Mouse (Mus musculus) adrenal gland, postnatal 4 days (tissue): ENCODE data around the gene Ankrd34c. TPM values are rescaled to one million over a fixed set of nuclear protein-coding genes. Genes with fewer than 3 reads are reported as not detected.

ENCODE experiments used
- DNase-seq, 2 experiments: peaks; one replicate each; pipeline ENCODE4 v3.0.0; 2021 to 2022; ENCODE audit warnings: low spot score in 2 of 2, mixed read lengths in 2 of 2
- long read RNA-seq, 2 experiments: library from polyadenylated mRNA; stranded (forward); transcript quantifications; one replicate each; pipeline ENCODE4 v2.0.0; 2021
- total RNA-seq, 2 experiments: library from RNA; stranded (reverse); gene quantifications; 2 replicates each; pipeline ENCODE4 v1.2.3; 2021

Ankrd34c gene
- not detected for total RNA-seq
- long read RNA-seq, experiment 1: 0 reads
- long read RNA-seq, experiment 2: 0 reads

DNA sequence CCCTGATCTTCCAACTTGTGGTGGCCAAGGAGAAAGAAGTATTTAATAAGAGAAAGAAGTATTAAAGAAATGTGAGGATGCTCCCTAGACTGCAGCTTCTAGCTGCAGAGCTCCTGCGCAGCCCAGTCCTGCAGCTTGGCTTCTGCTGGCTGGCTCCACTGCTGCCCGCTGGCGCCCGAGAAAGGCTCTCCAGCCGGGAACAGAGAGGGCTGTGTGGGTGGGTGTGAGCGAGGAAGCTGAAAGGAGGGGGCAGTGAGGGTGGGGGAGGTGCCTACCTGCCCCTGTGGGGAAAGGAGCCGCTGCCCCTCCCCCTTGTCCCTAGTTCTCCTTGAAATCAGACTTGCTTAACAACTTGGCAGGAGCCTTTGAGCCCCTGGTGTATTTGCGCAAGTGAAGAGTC, at the start of gene Ankrd34c:
Gene Ankrd34c (minus strand): TSS at position 181 of the 400 bp plus-strand sequence.
- no peak for DNase-seq

DNA sequence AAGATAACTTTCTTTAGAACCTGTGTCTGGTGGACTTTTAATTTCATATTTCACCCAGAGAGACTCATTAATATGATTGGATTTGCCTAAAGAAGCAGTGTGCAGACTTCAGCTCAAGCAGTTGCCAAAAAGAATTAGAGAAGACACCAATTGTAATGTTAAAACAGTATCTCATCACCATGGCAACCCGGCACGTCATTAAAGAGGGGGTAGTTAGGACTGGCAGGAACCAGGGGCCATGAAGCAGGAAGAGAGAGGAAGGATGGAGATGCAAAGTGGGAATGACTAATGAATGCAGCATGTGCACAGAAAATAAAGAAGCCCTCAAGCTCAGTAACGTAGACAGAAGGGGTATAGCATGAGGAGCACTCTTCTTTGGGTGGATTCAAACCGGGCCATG, 49.3 kb upstream of the Ankrd34c start:
- no peak for DNase-seq

DNA sequence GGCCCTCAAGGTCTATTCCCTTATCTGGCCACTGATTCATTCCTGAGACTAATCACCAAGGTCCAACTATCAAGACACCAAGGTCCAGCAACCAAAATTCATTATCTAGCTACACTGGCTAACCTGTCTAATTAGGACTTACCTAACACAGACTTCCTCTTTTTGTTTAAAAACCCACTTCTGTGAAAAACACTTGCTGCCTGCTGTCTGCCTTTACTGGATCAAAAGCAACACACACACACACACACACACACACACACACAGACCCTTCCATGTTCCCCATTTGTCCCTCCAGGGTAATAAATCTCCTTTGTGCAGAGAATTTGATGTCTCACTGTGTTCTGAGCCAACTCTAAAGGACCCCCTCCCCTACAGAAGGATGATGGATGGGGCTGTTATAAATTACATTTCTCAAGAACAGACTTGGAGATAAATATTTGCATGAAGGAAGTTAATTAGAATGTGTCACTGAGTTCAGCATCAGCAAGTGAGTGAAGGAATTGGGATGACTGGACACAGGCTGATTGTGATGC, 43.2 kb upstream of the Ankrd34c start:
- DNase-seq: no peak

DNA sequence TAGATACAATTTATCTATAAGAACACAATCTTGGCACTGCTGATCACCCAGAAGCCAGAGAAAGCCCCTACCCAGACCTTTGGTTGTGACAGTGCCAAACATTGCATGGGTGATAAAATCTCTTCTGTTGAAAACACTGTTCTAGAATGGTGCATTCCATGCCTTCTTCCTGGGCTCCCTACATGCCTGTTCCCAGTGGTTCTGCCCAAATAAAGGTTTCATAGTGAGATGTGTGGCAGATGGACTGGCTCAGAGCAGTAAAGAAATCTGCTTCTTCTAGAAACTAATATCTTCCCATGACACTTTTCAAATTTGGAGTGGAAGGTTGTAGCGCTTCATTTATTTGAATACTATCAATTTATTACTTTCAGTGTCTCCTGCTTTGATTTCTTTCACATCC, 41.0 kb upstream of the Ankrd34c start:
- no peak for DNase-seq

DNA sequence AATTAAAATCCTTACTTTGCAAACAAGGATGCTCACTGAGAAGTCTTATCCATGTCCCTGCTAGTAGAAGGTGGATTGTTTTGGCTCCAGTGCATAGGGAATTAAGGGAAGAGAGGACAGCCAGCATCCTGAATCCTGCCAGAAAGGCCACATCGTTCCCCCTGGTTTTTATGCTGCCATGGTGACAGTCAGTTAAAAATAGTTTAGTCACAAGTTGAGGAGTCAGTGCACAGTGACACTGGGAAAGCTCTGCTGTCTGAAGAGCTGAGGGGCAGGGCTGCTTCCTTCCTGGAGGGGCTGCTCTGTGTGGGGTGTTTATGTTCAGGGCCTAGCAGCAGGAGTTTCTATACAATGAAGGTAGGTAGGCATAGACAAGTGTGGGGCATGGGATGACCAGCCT, 32.9 kb upstream of the Ankrd34c start:
- no peak for DNase-seq

DNA sequence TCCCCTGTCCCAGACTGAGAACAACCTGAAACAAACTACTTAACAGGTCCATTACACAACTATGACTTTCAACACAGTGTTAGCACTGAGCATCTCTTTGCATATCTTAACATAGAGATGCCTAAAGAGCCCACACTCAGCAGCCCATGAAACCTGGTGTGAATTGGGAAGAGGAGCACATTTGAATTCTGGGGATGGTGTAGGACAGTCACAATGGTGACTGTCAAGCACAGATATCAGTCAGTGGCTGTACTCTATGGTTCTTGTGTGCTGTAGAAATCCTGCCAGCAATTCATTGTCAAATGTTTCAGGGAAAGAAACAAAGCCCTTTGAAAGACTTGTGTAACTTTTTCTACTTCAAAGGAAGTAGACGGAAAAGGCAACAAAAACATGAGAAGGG, 23.7 kb upstream of the Ankrd34c start:
- no peak for DNase-seq

DNA sequence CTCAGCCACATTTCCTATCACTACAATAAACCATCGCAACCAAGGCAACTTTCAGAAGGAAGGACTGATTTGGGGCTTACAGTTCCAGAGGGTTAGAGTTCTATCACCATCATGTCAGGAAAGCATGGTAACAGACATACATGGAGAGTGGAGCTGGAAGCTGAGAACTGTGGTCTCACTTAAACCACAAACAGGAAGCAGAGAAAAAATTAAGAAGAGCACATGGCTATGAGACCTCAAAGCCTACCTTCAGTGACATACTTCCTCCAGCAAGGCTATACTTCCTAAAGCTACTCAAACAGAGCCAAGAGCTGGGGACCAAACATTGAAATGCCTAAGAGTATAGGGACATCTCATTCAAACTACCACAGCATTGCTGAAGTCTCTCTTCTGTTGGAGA, 20.3 kb upstream of the Ankrd34c start:
- DNase-seq: no peak

DNA sequence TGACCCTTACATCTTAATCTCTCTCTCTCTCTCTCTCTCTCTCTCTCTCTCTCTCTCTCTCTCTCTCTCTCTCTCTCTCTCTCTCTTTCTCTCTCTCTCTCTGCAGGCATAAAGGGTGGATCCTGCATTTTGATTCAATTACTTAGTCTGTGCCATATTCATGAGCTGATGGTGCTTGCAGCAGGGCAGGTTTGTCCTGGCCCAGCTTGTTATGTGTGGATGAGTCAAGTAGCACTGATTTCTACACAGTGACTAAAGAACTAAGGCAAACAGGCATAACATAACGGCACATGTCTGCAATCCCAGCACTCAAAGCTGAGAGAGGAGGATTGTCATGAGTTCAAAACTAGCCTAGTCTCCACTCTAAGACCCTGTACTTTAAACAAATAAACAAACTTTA, 19.9 kb upstream of the Ankrd34c start:
- no peak for DNase-seq

DNA sequence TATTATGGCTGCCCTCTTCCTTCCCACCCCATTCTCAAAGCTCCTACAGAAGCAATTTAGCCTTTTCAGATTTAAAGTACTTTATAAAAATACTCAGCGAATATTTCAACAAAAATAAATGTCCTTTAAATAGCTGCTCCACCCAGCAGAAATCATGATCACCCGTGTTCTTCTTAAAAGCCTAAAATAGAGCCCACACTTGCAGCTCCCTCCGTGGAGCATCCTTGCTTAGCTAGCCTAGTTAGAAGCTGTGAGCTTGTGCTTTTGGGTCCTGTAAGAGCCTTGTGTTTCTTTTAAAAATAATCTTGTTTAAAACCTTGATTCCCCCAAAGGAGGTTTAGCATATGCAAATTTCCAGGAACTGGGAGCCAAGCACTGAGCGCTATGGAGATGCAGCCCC, 19.3 kb upstream of the Ankrd34c start:
- no peak for DNase-seq

DNA sequence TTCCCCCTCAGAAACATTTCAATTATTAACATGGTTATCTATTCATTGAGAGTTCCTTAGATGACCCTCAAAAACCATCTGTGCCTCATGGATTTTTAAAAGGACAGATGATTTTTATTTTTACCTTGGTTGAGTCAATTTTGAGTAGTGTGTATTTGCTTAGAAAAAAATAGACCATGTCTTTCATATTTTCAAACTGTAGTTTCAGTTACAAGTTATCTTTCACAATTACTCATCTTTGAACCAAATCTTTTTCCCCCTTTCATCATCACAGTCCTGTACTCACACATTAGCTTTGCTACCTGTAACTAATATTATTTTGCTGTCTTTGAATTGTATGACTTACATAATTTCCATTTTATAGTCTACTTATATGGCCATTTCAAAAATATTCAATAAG, 1.8 kb upstream of the Ankrd34c start:
- DNase-seq: no peak

DNA sequence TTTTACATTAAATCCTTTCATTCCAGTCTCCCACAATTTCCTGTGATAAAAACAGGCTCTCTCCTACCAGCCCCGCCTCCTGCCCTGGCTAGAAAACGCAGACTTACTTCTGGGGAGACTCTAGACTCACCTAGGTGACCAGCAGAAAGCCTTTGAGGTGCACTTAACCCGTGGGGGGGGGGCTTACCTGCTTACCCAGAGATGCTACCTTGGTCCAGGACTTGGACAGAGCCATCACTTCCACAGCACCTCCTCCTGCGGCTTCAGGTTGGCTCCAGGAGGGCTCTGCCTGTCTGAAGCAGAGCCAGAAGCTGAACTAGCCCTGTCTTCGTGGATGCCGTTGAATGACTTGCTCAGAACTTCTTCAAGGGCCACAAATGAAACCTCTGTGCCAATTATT, 387 bp downstream of the Ankrd34c start:
- DNase-seq: no peak

DNA sequence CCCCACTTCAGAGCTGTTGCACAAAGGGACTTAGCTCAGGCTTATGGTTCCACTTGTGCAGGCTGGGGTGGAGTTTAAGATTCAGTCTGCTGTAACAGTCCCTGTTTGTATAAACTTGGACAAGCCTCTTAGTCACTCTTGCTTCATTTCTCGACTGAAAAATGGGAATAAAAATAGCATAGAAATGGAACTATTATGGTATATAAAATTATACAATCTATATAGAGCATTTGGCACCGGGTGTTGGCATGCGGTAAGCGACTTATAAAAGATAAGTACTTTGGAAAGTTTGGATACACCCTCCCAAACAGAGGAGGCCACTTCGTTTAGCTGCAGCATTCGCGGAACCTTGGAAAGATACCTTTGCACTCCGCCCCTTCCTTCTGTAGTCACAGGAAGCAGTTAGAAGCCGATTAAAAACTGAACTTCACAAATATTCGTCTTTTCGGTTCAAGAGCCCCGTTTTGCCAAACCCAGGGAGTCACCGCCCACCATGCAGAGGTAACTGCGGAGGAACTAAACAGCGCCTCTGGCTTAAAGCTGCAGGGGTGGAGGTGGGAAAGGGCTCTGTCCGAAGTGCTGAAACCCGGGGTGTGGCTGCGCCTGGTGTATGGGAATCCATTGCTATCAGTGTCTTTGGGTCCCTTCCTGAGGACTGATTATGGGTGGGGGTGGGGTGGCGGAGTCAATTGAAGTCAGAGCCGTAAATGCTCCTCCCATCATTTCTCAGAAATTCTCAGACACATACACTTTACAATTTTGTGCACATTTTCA, 1.2 kb downstream of the Ankrd34c start:
- DNase-seq: peak; percentile 19 to 22

DNA sequence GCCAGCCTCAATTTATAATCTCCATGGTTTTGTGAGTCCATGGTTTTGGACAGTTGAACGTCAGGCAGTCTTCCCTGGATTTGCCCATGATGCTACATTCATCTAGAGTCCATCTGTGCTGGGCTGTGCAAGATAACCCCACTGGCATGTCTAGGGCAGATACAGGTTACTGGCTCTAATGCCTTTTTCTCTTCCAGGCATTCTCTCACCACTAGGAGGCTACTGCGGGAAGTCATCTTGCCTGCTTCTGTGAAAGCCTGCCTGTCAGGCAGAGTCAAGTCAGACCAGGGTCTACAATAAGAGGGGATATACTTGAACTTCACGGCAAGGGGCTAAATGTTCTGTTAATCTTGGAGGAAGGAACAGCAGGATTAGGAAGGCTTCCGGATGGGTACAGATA, 31.4 kb downstream of the Ankrd34c start:
- DNase-seq: no peak

DNA sequence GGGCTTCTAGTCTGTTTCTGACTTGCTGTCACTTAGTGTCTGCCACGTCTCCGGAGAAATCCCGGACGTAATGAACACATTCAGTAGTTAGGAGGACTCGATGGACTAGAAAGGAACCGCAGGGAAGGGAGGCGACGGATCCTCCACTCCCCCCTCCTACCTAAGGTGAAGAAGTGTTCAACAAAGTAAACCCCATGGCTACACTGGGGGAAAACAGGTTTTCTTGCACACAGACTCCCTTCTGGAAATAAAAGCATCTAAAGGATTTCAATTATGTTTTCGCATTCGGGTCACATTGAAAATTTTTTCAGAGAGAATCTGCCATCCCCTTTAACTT, 33.1 kb downstream of the Ankrd34c start:
- DNase-seq: no peak

DNA sequence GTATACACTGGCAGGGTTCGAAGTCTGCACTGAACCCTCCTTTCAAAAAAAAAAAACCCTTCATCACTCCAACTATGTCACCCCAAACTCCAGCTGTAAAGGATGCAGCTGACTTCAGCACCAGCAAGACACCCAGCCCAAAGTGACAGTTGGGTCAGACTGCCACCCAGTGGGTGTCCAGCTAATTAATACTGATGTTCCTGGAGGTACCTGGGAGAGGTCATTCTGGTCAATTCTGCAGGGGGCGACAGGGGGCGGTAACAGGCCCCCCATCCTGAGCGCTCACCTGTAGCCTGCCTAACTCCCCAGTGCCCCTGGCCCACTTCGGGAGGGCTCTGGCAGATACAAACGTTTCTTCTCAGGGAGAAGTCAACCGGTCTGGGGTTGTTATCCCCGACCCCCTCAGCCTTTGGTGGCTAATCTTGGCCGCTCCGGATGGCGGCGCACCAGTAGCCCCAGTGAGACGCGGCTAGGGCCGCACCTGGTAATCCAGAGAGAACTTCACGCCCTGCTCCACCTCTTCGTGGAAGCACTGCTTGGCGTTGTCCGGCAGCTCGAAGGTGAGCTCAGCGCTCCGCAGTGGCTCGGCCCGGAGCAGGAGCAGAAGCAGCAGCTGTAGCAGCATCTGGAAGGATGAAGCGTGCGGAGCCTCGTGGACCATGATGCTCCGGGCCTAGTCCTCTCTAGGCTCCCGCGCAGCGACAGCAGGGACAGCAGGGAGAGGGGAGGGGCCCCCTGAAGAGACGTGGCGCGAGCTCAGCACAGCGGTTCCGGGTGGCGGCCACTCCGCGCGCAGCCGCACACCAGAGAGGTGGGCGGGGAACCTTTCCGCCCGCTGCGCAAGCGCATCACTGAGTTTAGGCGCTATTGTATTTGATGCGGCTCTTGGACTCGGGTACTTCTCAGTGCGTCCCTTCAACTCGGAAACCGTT, 33.7 kb downstream of the Ankrd34c start, which contains the start of gene Tmed3:
Gene Tmed3 (minus strand): TSS at position 804 of the 932 bp plus-strand sequence.
- DNase-seq: peak; percentile 70 to 84

DNA sequence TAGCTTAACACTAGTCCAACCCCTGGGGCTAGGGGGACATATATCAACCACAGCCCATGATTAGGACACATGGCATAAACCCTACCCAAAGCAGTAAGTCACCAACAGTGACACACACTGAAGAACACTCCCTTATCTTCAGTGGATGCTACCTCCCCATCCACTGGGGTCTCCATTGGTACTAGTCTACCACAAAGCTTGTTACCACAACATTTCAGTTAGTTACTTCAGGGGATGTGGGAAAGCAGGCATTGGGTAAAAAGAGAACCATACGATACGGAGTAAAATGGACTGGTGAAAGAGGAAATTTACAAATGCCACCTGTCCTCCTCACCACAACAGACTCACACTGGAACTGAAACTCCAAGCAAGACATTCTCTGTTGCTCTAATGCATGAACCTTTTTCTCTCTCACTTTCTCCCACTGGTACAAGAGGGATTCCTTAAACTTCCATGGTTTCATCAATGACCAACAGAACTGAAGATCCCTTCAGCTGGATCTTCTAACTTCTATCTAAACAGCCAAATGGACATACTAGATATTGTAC, 37.3 kb downstream of the Ankrd34c start:
- DNase-seq: no peak

DNA sequence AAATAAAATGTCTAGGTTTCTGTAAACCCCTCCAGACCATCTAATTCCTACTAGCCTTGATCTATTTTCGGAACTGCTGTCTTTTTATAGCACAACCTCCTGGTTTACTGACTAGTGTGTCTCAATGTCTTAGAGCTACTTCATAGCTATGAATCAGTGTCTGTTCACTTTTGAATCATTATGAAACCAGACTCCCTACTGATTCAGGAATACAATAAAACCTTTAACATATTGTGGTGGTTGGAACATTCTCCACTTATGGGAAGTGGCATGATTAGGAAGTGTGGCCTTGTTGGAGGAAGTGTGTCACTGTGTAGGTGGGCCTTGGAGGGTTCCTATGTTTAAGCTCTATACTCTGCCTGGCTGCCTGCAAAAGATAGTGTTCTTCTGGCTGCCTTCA, 43.1 kb downstream of the Ankrd34c start:
- no peak for DNase-seq

DNA sequence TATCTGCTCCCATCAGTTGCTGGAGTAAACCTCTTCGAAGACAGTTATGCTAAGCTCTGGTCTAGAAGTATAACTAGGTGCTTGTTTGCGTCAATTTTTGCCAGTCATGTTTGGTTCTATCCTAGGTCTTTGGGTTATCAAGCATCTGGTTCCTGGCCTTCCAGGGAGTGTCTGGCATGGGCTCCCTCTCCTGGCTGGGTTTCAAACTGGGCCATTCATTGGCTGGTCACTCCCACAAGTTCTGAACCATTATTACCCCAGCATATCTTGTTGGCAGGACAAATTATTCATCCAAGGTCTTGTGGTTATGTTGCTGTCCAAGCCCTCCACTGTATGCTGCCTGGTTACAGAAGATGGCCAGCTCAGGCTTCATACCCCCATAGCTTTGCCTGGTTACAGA, 44.6 kb downstream of the Ankrd34c start:
- DNase-seq: no peak

DNA sequence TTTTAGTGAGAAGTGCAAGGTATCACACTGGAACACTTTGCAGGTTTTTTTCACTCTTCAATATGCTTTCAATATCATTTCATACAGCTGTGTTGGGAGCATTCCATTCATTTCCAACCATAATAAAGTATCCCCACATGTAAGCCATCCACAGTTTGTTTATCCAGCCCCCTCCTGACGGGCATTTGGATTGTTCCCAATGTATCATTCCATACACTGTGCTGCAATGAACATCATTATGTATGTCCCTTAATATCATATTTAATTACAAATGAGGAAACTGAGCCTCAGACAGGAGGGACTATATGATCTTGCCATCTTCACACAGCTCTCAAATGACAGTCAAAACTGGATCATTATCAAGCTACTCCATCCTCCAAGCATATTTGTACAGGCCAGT, 49.1 kb downstream of the Ankrd34c start:
- DNase-seq: no peak

DNA sequence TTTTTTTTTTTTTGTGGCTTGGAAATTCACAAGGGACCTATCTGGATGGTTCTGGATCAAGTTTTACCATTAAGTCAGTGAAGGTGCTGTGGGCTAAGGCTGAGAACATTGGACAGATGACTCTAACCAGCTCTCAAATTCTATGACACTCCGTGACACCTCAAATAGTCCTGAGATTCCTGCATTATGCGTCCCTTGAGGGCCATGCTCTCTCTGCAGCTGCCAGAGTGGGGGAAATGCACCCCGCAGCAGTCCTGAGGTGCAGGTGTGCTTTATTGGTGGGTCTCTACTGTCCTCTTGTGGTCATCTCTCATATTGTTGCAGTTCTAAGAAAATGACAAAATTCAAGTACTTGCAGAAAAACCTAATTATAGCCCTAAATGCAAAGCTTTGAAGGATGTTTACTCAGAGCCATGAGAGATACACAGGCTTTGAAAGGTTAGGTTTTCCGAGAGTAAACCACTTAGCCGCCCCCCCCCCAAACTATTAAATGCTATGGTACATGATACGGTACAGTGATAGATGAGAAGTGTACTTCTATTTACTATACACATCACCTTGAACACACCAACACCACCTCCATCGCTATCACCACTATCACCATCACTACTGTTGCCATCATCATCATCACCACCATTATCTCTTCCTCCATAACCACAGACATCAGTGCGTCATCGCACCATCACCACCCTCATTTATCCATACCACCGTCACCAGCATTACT, 50.6 kb downstream of the Ankrd34c start:
- no peak for DNase-seq

DNA sequence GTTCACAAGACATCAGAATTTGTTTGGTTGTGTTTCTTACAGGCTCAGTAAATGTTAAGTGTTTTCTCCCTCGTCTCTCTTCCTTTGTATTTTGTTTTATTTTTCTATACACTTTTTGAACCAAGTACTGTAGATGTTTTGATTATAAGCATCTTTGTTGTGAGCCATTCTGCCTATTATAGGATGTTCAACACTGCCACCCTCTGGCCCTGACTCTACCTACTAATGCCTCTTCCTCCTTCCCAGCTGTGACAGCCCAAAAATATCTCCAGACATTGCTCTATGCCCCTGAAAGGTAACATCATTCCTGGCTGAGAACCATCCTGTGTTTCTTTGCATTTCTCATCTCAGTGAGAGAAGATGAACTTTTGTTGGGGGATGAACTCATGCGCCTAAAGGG, 52.0 kb downstream of the Ankrd34c start:
- no peak for DNase-seq
